Mouse (Mus musculus) forebrain, postnatal 0 days (tissue): ENCODE measurements around the gene Neurog2. TPM values are rescaled to one million over a fixed set of nuclear protein-coding genes. Genes with fewer than 3 reads are reported as not detected.
A peak's percentile ranks its signal among the peaks of the same experiment; 100 is the strongest.

Experiments used
- ATAC-seq: fragments of 200-750 bp; cut with Nextera tagmentation; 2 replicates; pipeline ENCODE4 v1.8.0; 2017; ENCODE audit warnings: mild to moderate bottlenecking, moderate library complexity
- DNase-seq: peaks from one replicate; pipeline ENCODE4 v3.0.0-alpha.2; 2015
- H3K27ac ChIP-seq: fragments of 300-500 bp; sonication (generic); 2 replicates; pipeline ENCODE4 v1.5.1; 2014; ENCODE audit warnings: low read depth, mild to moderate bottlenecking, antibody characterized with exemption, low read length, moderate library complexity, mixed read lengths
- H3K27me3 ChIP-seq: fragments of 300-500 bp; sonication (generic); 2 replicates; pipeline ENCODE4 v1.6.1; 2014; ENCODE audit warnings: mild to moderate bottlenecking, low read length, mixed read lengths; ENCODE audit not compliant: insufficient read depth
- H3K36me3 ChIP-seq: fragments of 300-500 bp; sonication (generic); 2 replicates; pipeline ENCODE4 v1.6.1; 2014; ENCODE audit warnings: mild to moderate bottlenecking, moderate library complexity; ENCODE audit not compliant: insufficient read depth
- H3K4me1 ChIP-seq: fragments of 300-500 bp; sonication (generic); 2 replicates; pipeline ENCODE4 v1.6.1; 2014; ENCODE audit warnings: antibody characterized with exemption; ENCODE audit not compliant: insufficient read depth
- H3K4me2 ChIP-seq: fragments of 300-500 bp; sonication (generic); 2 replicates; pipeline ENCODE4 v1.6.1; 2014; ENCODE audit warnings: low read depth, mild to moderate bottlenecking, moderate library complexity
- H3K4me3 ChIP-seq: fragments of 300-500 bp; sonication (generic); 2 replicates; pipeline ENCODE4 v1.5.1; 2014; ENCODE audit warnings: low read depth, low read length, mixed read lengths
- H3K9ac ChIP-seq: fragments of 300-500 bp; sonication (generic); 2 replicates; pipeline ENCODE4 v1.6.1; 2014; ENCODE audit warnings: mild to moderate bottlenecking
- H3K9me3 ChIP-seq: fragments of 300-500 bp; sonication (generic); 2 replicates; pipeline ENCODE4 v1.6.1; 2016; ENCODE audit warnings: low read length
- CTCF ChIP-seq: sonication (generic); IDR thresholded peaks from 2 replicates; pipeline ENCODE4 v1.5.1; 2016; ENCODE audit warnings: antibody characterized with exemption, control low read depth, low read depth
- WGBS: fragments of 180-500 bp; shearing (Covaris S2); extraction: QIAGEN DNeasy Blood & Tissue Kit; methylation state at CpG from one replicate; pipeline ENCODE4 v1.1.7; 2014; 5-methylcytosine and 5-hydroxymethylcytosine counted together
- polyA plus RNA-seq: library from polyadenylated mRNA; unstranded; fragments of >200 nt; fragmentation: Nextera tagmentation; extraction: Ambion mirVana; gene quantifications from 2 replicates; pipeline ENCODE4 v1.2.1, GENCODE M21; 2015
- total RNA-seq: library from RNA; depleted of rRNA; stranded (reverse); fragments of >200 nt; gene quantifications from 2 replicates; pipeline ENCODE4 v1.2.3, GENCODE M21; 2014; rRNA removed

Gene Neurog2
- total and polyA plus RNA-seq, 2 experiments from 2014 or later: 2.2 to 9.4 TPM

GRCm38 (mm10) chr3:127646156-127646825, 13.4 kb downstream of the Neurog2 start:
- H3K27ac ChIP-seq: no peak overlapping the region

GRCm38 (mm10) chr3:127651742-127652653, 19.1 kb downstream of the Neurog2 start:
- Histone ChIP-seq H3K9ac (no peak overlapping the region), H3K27me3 (no peaks in the 10 kb centered on the region), H3K4me1 (no peaks in the 10 kb centered on the region), H3K27ac (no peak overlapping the region), H3K4me2 (no peak overlapping the region), H3K4me3 (no peak overlapping the region), H3K9me3 (no peaks in the 10 kb centered on the region), H3K36me3 (no peaks in the 10 kb centered on the region)
- WGBS: 18% methylated on average over 7 of the region's 7 CpGs
- ATAC-seq: no peak
- DNase-seq: no peak
- no peak for TF ChIP-seq CTCF

More at GRCm38 (mm10) chr3:127646156-127646825, 13.4 kb downstream of the Neurog2 start:
- 22% methylated on average over 18 of the region's 18 CpGs for WGBS
- DNase-seq (no peak), ATAC-seq (peak; percentile 32; the same call in 1 of the 2 replicates)
- H3K4me1 ChIP-seq: peaks cover 9% of the 10 kb centered on the region; the same call in 1 of the 2 replicates
- no peak overlapping the region for H3K9ac ChIP-seq
- peaks cover 19% of the 10 kb centered on the region; the same call in 1 of the 2 replicates for H3K27me3 ChIP-seq
- H3K4me2 ChIP-seq: peak overlapping the region; percentile 5; the same call in 1 of the 2 replicates
- no peak overlapping the region for H3K4me3 ChIP-seq
- no peaks in the 10 kb centered on the region for H3K9me3 ChIP-seq
- TF ChIP-seq CTCF: no peak
- no peaks in the 10 kb centered on the region for H3K36me3 ChIP-seq

GRCm38 (mm10) chr3:127660712-127661111, 27.8 kb downstream of the Neurog2 start:
- ATAC-seq (no peak), DNase-seq (no peak)
- TF ChIP-seq CTCF: no peak
- H3K27me3 ChIP-seq: no peaks in the 10 kb centered on the region
- no peaks in the 10 kb centered on the region for H3K36me3 ChIP-seq
- WGBS: 80% methylated on average over 7 of the region's 7 CpGs
- no peaks in the 10 kb centered on the region for H3K4me1 ChIP-seq
- no peak overlapping the region for H3K27ac ChIP-seq
- no peak overlapping the region for H3K9ac ChIP-seq
- H3K9me3 ChIP-seq: no peaks in the 10 kb centered on the region
- no peak overlapping the region for H3K4me2 ChIP-seq
- H3K4me3 ChIP-seq: no peak overlapping the region

GRCm38 (mm10) chr3:127661646-127662531, 29.0 kb downstream of the Neurog2 start:
- Histone ChIP-seq H3K27me3 (no peaks in the 10 kb centered on the region), H3K4me3 (peak overlapping the region; percentile 17), H3K27ac (no peak overlapping the region), H3K4me1 (no peaks in the 10 kb centered on the region), H3K9me3 (no peaks in the 10 kb centered on the region), H3K4me2 (peak overlapping the region; percentile 33), H3K9ac (no peak overlapping the region; the same call in 1 of the 2 replicates), H3K36me3 (no peaks in the 10 kb centered on the region)
- DNase-seq (peak; percentile 14), ATAC-seq (no peak; the same call in 1 of the 2 replicates)
- 16% methylated on average over 22 of the region's 22 CpGs for WGBS
- no peak for TF ChIP-seq CTCF

- Histone ChIP-seq H3K4me3 (no peak overlapping the region), H3K36me3 (no peaks in the 10 kb centered on the region), H3K27ac (no peak overlapping the region), H3K9ac (no peak overlapping the region), H3K4me1 (no peaks in the 10 kb centered on the region), H3K9me3 (no peaks in the 10 kb centered on the region), H3K27me3 (no peaks in the 10 kb centered on the region), H3K4me2 (no peak overlapping the region)
- no peak for ATAC-seq
- 92% methylated on average over 15 of the region's 15 CpGs for WGBS
- no peak for DNase-seq
- TF ChIP-seq CTCF: no peak
Measured at GRCm38 (mm10) chr3:127679703-127680102, 46.8 kb downstream of the Neurog2 start.

Other genes starting within 250 kb of the Neurog2 start
- gene Ank2, start 133.8 kb upstream of the Neurog2 start, total RNA-seq: 508 and 575 TPM in 2 replicates
- gene Ank2, start 133.8 kb upstream of the Neurog2 start, polyA plus RNA-seq: 62.0 and 160 TPM in 2 replicates
- 23.9 and 27.1 TPM in 2 replicates for gene Larp7, start 79.8 kb upstream of the Neurog2 start, total RNA-seq
- 27.7 and 32.1 TPM in 2 replicates for gene Larp7, start 79.8 kb upstream of the Neurog2 start, polyA plus RNA-seq
- 1.8 and 3.8 TPM in 2 replicates for gene Zgrf1, start 79.6 kb upstream of the Neurog2 start, total RNA-seq
- gene Zgrf1, start 79.6 kb upstream of the Neurog2 start, polyA plus RNA-seq: 0.70 and 1.3 TPM in 2 replicates
- gene Alpk1, start 147.4 kb downstream of the Neurog2 start, total RNA-seq: 1.3 and 3.5 TPM in 2 replicates
- 0.30 and 0.39 TPM in 2 replicates for gene Alpk1, start 147.4 kb downstream of the Neurog2 start, polyA plus RNA-seq
- 2.4 and 4.2 TPM in 2 replicates for gene Tifa, start 156.7 kb downstream of the Neurog2 start, total RNA-seq
- 2.6 and 2.7 TPM in 2 replicates for gene Tifa, start 156.7 kb downstream of the Neurog2 start, polyA plus RNA-seq
- gene Ap1ar, start 204.4 kb downstream of the Neurog2 start, total RNA-seq: 119 and 124 TPM in 2 replicates
- gene Ap1ar, start 204.4 kb downstream of the Neurog2 start, polyA plus RNA-seq: 44.7 and 68.0 TPM in 2 replicates